Mouse (Mus musculus) myocyte (in vitro differentiated cells): Measurements from ENCODE around the gene Sp9. TPM values are rescaled to one million over a fixed set of nuclear protein-coding genes. Genes with fewer than 3 reads are reported as not detected.

ENCODE experiments used
- H3K27me3 ChIP-seq: one replicate; pipeline ENCODE4 v1.6.1; 2011; ENCODE audit not compliant: control insufficient read depth, insufficient read depth, insufficient read length
- H3K36me3 ChIP-seq: one replicate; pipeline ENCODE4 v1.6.1; 2011; ENCODE audit not compliant: control insufficient read depth, insufficient read depth
- H3K4me2 ChIP-seq: one replicate; pipeline ENCODE4 v1.6.1; 2011; ENCODE audit warnings: low read depth, control low read depth
- H3K4me3 ChIP-seq: one replicate; pipeline ENCODE4 v1.5.1; 2011; ENCODE audit warnings: mild to moderate bottlenecking, control low read depth, moderate library complexity
- H3K79me2 ChIP-seq: one replicate; pipeline ENCODE4 v1.6.1; 2011; ENCODE audit not compliant: control insufficient read depth, insufficient read depth
- H3ac ChIP-seq: one replicate; pipeline ENCODE4 v1.6.1; 2011; ENCODE audit not compliant: control insufficient read depth, insufficient read length
- CEBPB ChIP-seq: IDR thresholded peaks from 2 replicates; pipeline ENCODE4 v1.6.1; 2011; ENCODE audit warnings: mild to moderate bottlenecking, moderate library complexity; ENCODE audit not compliant: poor library complexity, insufficient read depth, severe bottlenecking
- E2F4 ChIP-seq: IDR thresholded peaks from one replicate; pipeline ENCODE4 v1.6.1; 2011; ENCODE audit warnings: mild to moderate bottlenecking, control low read depth, moderate library complexity; ENCODE audit not compliant: insufficient read depth
- MAX ChIP-seq: IDR thresholded peaks from one replicate; pipeline ENCODE4 v1.6.1; 2011; ENCODE audit warnings: low read depth, mild to moderate bottlenecking, control low read depth
- MYOD1 ChIP-seq, 3 experiments: IDR thresholded peaks; one replicate each; pipeline ENCODE4 v1.6.1; 2011; ENCODE audit warnings: control low read depth in 2 of 3, low read depth in 2 of 3, mild to moderate bottlenecking in 2 of 3, moderate library complexity in 1 of 3; ENCODE audit not compliant: insufficient read length in 2 of 3, control insufficient read depth in 1 of 3
- MYOG ChIP-seq, 3 experiments: IDR thresholded peaks; one replicate each; pipeline ENCODE4 v1.6.1; 2011; ENCODE audit warnings: control low read depth in 2 of 3, low read depth in 2 of 3, mild to moderate bottlenecking in 2 of 3; ENCODE audit not compliant: insufficient read length in 2 of 3, control insufficient read depth in 1 of 3, insufficient read depth in 1 of 3
- POLR2A ChIP-seq: IDR thresholded peaks from one replicate; pipeline ENCODE4 v1.6.1; 2011; ENCODE audit warnings: low read depth, mild to moderate bottlenecking, control low read depth, moderate library complexity; ENCODE audit not compliant: insufficient read length
- POLR2AphosphoS2 ChIP-seq: IDR thresholded peaks from one replicate; pipeline ENCODE4 v1.6.1; 2011; ENCODE audit warnings: low read depth, control low read depth; ENCODE audit not compliant: insufficient read length
- REST ChIP-seq: IDR thresholded peaks from one replicate; pipeline ENCODE4 v1.6.1; 2011; ENCODE audit warnings: mild to moderate bottlenecking, control low read depth, moderate library complexity; ENCODE audit not compliant: insufficient read depth, insufficient read length
- SRF ChIP-seq: IDR thresholded peaks from one replicate; pipeline ENCODE4 v1.6.1; 2011; ENCODE audit warnings: low read depth; ENCODE audit not compliant: control insufficient read depth, insufficient read length
- TCF12 ChIP-seq: IDR thresholded peaks from one replicate; pipeline ENCODE4 v1.6.1; 2011; ENCODE audit warnings: mild to moderate bottlenecking, control low read depth; ENCODE audit not compliant: poor library complexity, insufficient read depth, severe bottlenecking
- TCF3 ChIP-seq: IDR thresholded peaks from one replicate; pipeline ENCODE4 v1.6.1; 2011; ENCODE audit warnings: low read depth, control low read depth; ENCODE audit not compliant: insufficient read length
- USF1 ChIP-seq: IDR thresholded peaks from one replicate; pipeline ENCODE4 v1.6.1; 2011; ENCODE audit warnings: low read depth, mild to moderate bottlenecking, control low read depth, moderate library complexity
- polyA plus RNA-seq: library from polyadenylated mRNA; unstranded; fragments of >200 nt; fragmentation: generic; extraction: Trizol; gene quantifications from one replicate; pipeline ENCODE4 v1.2.1, GENCODE M21; 2012; ENCODE audit warnings: missing spikeins

Gene Sp9
- polyA plus RNA-seq, 1 experiment: 0.02 TPM

- TF ChIP-seq SRF (no peak), REST (no peak), MYOD1 (IDR thresholded peaks at IDR 0.05; ENCODE audit: control insufficient read depth in 1 of 3, insufficient read length in 2 of 3, low read depth in 2 of 3) (no peak), MAX (no peak), TCF12 (no peak), POLR2AphosphoS2 (no peak), CEBPB (no peak), E2F4 (no peak), TCF3 (no peak), POLR2A (no peak), MYOG (IDR thresholded peaks at IDR 0.05; ENCODE audit: control insufficient read depth in 1 of 3, insufficient read depth in 1 of 3, insufficient read length in 2 of 3, low read depth in 2 of 3) (no peak), USF1 (no peak)
- Histone ChIP-seq H3K79me2 (no peaks in the 10 kb centered on the region), H3ac (no peak overlapping the region), H3K36me3 (peaks cover 11% of the 10 kb centered on the region), H3K4me2 (no peak overlapping the region), H3K4me3 (no peak overlapping the region), H3K27me3 (no peaks in the 10 kb centered on the region)
These were observed 27.1 kb downstream of the Sp9 start for GRCm38 (mm10) chr2:73298841-73299240.

- H3K27me3 ChIP-seq: no peaks in the 10 kb centered on the region
- no peaks in the 10 kb centered on the region for H3K79me2 ChIP-seq
- TF ChIP-seq USF1: no peak
- TF ChIP-seq POLR2A: no peak
- no peak for TF ChIP-seq POLR2AphosphoS2
- TF ChIP-seq TCF12: no peak
- no peak for TF ChIP-seq MAX
- no peak for TF ChIP-seq SRF
- no peak for TF ChIP-seq E2F4
- H3K4me3 ChIP-seq: no peak overlapping the region
- H3K36me3 ChIP-seq: peaks cover 30% of the 10 kb centered on the region
- H3ac ChIP-seq: no peak overlapping the region
- H3K4me2 ChIP-seq: no peak overlapping the region
These were observed 30.3 kb downstream of the Sp9 start for GRCm38 (mm10) chr2:73301979-73302378.

GRCm38 (mm10) chr2:73302722-73303121 lies 31.0 kb downstream of the Sp9 start:
- Histone ChIP-seq H3ac (no peak overlapping the region), H3K4me2 (no peak overlapping the region), H3K4me3 (no peak overlapping the region), H3K36me3 (peaks cover 30% of the 10 kb centered on the region), H3K79me2 (no peaks in the 10 kb centered on the region), H3K27me3 (no peaks in the 10 kb centered on the region)
- TF ChIP-seq E2F4 (no peak), REST (no peak), POLR2AphosphoS2 (no peak), MAX (no peak), POLR2A (no peak), MYOG (IDR thresholded peaks at IDR 0.05; ENCODE audit: control insufficient read depth in 1 of 3, insufficient read depth in 1 of 3, insufficient read length in 2 of 3, low read depth in 2 of 3) (no peak), TCF12 (no peak), SRF (no peak)

- H3K27me3 ChIP-seq: no peaks in the 10 kb centered on the region
- H3K36me3 ChIP-seq: peaks cover 36% of the 10 kb centered on the region
- H3K79me2 ChIP-seq: no peaks in the 10 kb centered on the region
- no peak overlapping the region for H3ac ChIP-seq
- H3K4me2 ChIP-seq: no peak overlapping the region
- H3K4me3 ChIP-seq: no peak overlapping the region
- no peak for TF ChIP-seq E2F4
- TF ChIP-seq TCF3: no peak
- no peak for TF ChIP-seq REST
- no peak for TF ChIP-seq POLR2A
- no peak for TF ChIP-seq MYOD1 (IDR thresholded peaks at IDR 0.05; ENCODE audit: control insufficient read depth in 1 of 3, insufficient read length in 2 of 3, low read depth in 2 of 3)
- TF ChIP-seq SRF: no peak
- TF ChIP-seq USF1: no peak
- no peak for TF ChIP-seq TCF12
- no peak for TF ChIP-seq CEBPB
- no peak for TF ChIP-seq POLR2AphosphoS2
These were observed 32.8 kb downstream of the Sp9 start for GRCm38 (mm10) chr2:73304506-73304905.

GRCm38 (mm10) chr2:73306006-73306405 lies 34.3 kb downstream of the Sp9 start:
- Histone ChIP-seq H3ac (no peak overlapping the region), H3K4me3 (no peak overlapping the region), H3K27me3 (no peaks in the 10 kb centered on the region), H3K36me3 (peaks cover 42% of the 10 kb centered on the region), H3K4me2 (no peak overlapping the region), H3K79me2 (peaks cover 3% of the 10 kb centered on the region)
- TF ChIP-seq MAX (no peak), TCF3 (no peak), SRF (no peak), REST (no peak), USF1 (no peak), POLR2AphosphoS2 (no peak), CEBPB (no peak), POLR2A (no peak), MYOG (IDR thresholded peaks at IDR 0.05; ENCODE audit: control insufficient read depth in 1 of 3, insufficient read depth in 1 of 3, insufficient read length in 2 of 3, low read depth in 2 of 3) (no peak), E2F4 (no peak), TCF12 (no peak), MYOD1 (IDR thresholded peaks at IDR 0.05; ENCODE audit: control insufficient read depth in 1 of 3, insufficient read length in 2 of 3, low read depth in 2 of 3) (no peak)
